Mouse (Mus musculus) layer of hippocampus, adult 9-10 months (tissue): ENCODE measurements around the gene Barhl1.

Experiments used
- DNase-seq: peaks from one replicate; pipeline ENCODE4 v3.0.0; 2022; ENCODE audit warnings: low spot score

Barhl1 gene

GRCm38 (mm10) chr2:28916513-28916865 is at the start of gene Barhl1:
Gene Barhl1 (minus strand): TSS chr2:28916668.
- DNase-seq, result no peak

- no peak for DNase-seq
Observed at GRCm38 (mm10) chr2:28963565-28963964, 47.1 kb upstream of the Barhl1 start.

GRCm38 (mm10) chr2:28961636-28962035 is 45.2 kb upstream of the Barhl1 start:
- DNase-seq, result no peak

- no peak for DNase-seq
Observed at GRCm38 (mm10) chr2:28961024-28961585, 44.6 kb upstream of the Barhl1 start.

GRCm38 (mm10) chr2:28956874-28957273 is 40.4 kb upstream of the Barhl1 start:
- DNase-seq, result no peak

GRCm38 (mm10) chr2:28954595-28954994 is 38.1 kb upstream of the Barhl1 start:
- no peak for DNase-seq

GRCm38 (mm10) chr2:28952981-28953380 is 36.5 kb upstream of the Barhl1 start:
- DNase-seq, result no peak

GRCm38 (mm10) chr2:28946312-28946711 is 29.8 kb upstream of the Barhl1 start:
- DNase-seq, result no peak

GRCm38 (mm10) chr2:28945388-28945787 is 28.9 kb upstream of the Barhl1 start:
- no peak for DNase-seq

- DNase-seq, result no peak
Observed at GRCm38 (mm10) chr2:28943666-28944516, 27.4 kb upstream of the Barhl1 start.

- DNase-seq, result no peak
Observed at GRCm38 (mm10) chr2:28938997-28939396, 22.5 kb upstream of the Barhl1 start.

- no peak for DNase-seq
Observed at GRCm38 (mm10) chr2:28930571-28930970, 14.1 kb upstream of the Barhl1 start.

- peak; percentile 17 for DNase-seq
Observed at GRCm38 (mm10) chr2:28923912-28924311, 7.4 kb upstream of the Barhl1 start.

- no peak for DNase-seq
Observed at GRCm38 (mm10) chr2:28919001-28919400, 2.5 kb upstream of the Barhl1 start.

GRCm38 (mm10) chr2:28917518-28918361 is 1.3 kb upstream of the Barhl1 start:
- no peak for DNase-seq

- no peak for DNase-seq
Observed at GRCm38 (mm10) chr2:28917156-28917517, 669 bp upstream of the Barhl1 start.

- DNase-seq, result no peak
Observed at GRCm38 (mm10) chr2:28915768-28916512, 528 bp downstream of the Barhl1 start.

GRCm38 (mm10) chr2:28915104-28915738 is 1.2 kb downstream of the Barhl1 start:
- no peak for DNase-seq

GRCm38 (mm10) chr2:28914121-28914520 is 2.3 kb downstream of the Barhl1 start:
- DNase-seq, result no peak

- DNase-seq, result no peak
Observed at GRCm38 (mm10) chr2:28912961-28913360, 3.5 kb downstream of the Barhl1 start.

- no peak for DNase-seq
Observed at GRCm38 (mm10) chr2:28912039-28912700, 4.3 kb downstream of the Barhl1 start.
